Mouse (Mus musculus): ENCODE measurements around the gene Gm15155.
"Not testable (repeated sequence)": the region's sequence is repeated elsewhere in the genome, so short reads cannot be mapped to it uniquely, and the experiment has no call there.

Gm15155 gene

GRCm38 (mm10) chrX:155624341-155624841 lies at the start of gene Gm15155:
Gene Gm15155 (plus strand): TSS chrX:155624741.
- no peak for DNase-seq

GRCm38 (mm10) chrX:155579791-155580190 lies 44.8 kb upstream of the Gm15155 start:
- no peak for DNase-seq

DNA sequence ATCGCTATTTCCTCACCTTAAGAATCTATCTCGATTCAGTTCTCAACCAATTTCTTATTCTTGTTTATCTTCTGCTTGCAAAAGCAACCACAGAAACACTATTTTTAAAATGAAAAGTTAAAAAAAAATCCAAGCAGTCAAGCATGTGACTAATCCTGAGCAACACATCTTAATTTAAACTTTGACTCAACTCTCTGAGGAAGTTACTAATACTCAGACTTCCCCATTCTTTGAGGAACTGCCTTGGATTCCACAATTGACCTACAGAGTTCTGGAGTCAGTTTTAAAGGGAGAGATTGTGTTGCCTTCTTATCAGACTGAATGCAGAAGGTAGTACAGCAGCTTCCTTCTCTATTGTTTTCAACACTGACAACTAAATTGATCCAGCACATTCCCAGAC lies 40.0 kb upstream of the Gm15155 start:
- DNase-seq = no peak

GRCm38 (mm10) chrX:155591490-155591889 lies 33.1 kb upstream of the Gm15155 start:
- no peak for DNase-seq

DNA sequence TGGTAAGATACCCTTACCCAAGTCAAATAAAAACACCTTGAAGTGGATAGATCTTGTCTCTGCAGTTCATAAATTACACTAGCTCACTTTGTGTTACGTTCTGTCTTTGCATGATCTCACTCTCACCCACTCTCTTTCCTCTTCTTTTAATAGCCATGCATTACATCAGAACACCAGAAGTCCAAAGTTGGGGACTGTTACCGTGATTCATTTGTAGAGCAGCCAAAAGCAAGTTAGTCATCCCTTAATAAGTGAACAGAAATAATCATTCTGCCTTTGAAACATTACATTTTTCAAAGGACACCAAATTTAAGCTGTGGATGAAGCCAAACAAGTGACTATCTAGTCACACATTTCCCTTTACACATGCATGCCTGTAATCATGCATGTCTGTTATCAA lies 32.1 kb upstream of the Gm15155 start:
- DNase-seq = no peak

- no peak for DNase-seq
These were observed 29.9 kb upstream of the Gm15155 start for GRCm38 (mm10) chrX:155594685-155595084.

GRCm38 (mm10) chrX:155596390-155596789 lies 28.2 kb upstream of the Gm15155 start:
- DNase-seq = no peak

DNA sequence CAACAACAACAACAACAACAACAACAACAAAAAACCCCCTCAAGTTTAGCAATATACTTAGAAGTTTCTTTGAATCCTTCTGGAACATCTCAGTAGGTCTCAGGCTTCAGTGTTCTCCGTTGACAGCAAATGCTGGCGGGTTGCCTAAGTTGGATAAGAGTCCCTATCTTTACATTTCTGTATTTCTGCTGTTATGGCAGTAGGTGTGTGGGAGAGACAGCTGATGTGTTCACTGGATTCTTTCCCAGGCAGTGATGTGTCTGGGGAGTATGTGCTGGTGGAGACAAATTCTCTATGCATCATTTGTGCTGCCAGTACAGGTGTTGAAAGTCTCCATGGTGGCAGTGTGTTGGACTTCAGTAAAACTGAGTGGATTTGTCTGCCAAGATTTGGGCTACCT lies 23.3 kb upstream of the Gm15155 start:
- DNase-seq = no peak

DNA sequence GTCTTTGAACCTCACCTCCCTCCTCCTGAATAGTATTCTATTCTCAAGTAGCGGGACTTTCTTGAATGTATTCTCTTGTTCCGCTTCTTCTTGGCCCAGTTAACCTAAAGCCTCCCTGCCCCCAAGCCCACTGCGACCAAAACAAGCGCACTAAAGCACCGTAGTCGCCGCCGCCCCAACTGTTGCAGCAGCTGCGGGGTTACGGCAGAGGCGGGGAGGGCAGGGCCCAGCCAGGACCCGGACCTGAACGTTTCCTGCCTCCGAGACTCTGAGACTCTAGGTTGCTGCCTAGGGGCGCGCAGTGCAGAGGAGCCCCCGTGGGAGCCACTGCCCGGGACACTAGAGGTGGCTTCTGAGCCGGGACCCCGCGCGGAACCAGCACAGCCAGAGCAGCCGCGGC lies 2.0 kb upstream of the Gm15155 start:
- DNase-seq = no peak

DNA sequence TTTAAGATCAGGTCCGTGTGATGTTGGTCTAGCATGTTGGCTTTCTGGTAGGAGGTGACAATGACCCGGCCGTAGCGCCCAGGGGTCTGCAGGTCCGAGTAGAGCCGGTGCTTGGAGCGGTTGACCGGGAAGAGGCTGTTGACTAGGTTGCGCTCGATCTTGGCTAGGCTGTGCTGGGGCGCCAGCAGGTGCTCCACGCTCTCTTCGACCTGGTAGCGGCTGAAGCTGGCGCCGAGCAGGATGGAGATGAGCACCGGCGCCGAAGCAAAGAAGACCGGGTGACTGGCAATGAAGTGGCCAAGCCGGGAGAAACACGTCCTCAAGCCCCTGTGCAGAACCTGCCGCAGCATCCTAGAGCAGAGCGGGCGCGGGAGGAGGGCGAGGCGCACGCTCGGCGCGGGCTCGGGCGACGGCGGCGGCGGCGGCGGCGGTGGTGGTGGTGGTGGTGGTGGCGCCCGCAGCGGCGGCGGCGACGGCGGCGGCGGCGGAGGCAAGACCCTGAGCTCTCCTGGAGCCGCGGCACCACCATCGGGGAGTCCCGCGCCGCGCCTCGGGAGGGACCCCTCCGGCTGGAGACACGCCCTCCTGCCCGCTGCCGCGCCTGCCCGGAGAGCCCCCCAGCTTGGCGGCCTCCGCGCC lies 1.5 kb upstream of the Gm15155 start:
- no peak for DNase-seq

- no peak for DNase-seq
These were observed 750 bp upstream of the Gm15155 start, which contains the start of gene Ptchd1 for GRCm38 (mm10) chrX:155623701-155624281. Gene Ptchd1 (minus strand): TSS chrX:155623814.

- no peak for DNase-seq
These were observed 354 bp downstream of the Gm15155 start for GRCm38 (mm10) chrX:155624895-155625294.

GRCm38 (mm10) chrX:155625671-155626196 lies 1.2 kb downstream of the Gm15155 start:
- DNase-seq = no peak

DNA sequence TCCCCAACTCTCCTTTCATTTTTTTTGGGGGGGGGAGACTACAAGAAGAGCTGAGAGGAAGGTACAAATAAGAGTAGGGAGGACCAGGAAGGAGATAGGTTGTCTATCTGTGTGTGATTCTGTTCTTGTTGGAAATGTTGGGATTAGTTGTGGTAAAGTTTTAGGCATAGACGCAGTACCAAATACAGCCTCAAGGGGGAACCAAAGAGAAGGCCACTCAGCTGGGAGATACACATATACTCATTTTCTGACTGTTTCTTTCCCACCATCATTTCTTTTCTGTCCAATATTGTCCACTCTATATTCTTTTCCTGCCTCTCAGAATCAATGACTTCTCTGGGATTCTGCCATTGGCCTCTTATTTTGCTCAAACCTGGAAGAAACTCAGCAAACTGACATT lies 19.4 kb downstream of the Gm15155 start:
- DNase-seq = no peak

DNA sequence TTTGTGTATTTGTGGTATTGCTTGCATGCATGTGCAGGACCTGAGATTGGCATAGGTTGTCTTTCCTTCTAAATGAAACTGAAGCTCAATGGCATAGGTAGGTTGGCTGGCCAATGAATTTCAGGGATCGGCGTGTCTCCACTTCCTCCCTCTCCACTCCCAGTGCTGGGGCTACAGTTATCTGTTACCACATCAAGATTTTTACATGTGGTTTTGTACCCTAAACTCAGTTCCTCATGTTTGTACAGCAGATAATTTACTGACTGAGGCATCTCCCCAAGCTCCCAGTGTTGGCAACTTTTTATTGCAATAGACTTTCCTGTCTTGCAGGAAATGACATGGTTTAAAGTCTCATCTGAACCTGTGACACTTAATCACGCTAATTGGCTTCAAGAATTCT lies 21.4 kb downstream of the Gm15155 start:
- no peak for DNase-seq

DNA sequence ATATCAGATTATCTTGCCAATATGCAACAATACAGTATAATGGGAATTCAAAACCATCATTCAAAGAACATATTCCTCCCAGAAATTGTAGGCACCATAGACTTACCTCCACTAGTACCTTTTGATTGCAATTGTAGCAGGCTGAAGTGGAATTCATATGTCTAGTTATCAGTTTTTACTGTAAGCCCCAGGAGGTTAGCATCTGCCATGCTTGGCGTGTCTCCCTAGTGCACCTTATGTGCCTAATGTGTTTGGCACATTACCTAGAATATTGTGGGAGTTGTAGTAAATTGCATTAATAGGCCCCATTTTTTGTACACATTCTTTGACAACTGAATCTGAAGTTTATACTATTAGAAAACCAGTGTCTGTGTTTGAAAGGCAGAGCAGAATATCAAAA lies 33.4 kb downstream of the Gm15155 start:
- DNase-seq = no peak

- not testable (repeated sequence) for DNase-seq
These were observed 65.9 kb downstream of the Gm15155 start for GRCm38 (mm10) chrX:155690440-155690839.

- no peak for DNase-seq
These were observed 99.6 kb downstream of the Gm15155 start for GRCm38 (mm10) chrX:155724157-155724556.

GRCm38 (mm10) chrX:155728387-155728786 lies 103.8 kb downstream of the Gm15155 start:
- DNase-seq = no peak

- no peak for DNase-seq
These were observed 263.6 kb downstream of the Gm15155 start for GRCm38 (mm10) chrX:155888118-155888517.

DNA sequence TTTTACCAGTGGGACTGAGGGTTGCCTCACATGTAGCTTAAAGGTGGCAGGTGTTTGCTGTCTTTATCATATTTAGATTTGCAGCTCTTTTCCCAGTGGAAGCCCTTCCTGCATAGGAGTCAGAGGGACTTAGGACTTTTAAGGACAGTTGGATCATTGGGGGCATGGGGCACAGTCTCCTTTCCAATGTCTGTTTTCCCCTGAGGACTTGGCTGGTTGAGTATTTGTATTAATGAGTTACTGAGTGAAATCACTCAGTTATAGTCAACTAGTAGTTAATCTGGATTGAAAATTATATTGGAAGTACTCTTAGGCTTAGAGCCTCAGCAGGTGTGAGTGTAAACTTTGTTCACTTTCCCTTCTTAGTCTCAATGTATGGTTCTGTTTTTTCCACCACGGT lies 275.5 kb downstream of the Gm15155 start:
- no peak for DNase-seq

DNA sequence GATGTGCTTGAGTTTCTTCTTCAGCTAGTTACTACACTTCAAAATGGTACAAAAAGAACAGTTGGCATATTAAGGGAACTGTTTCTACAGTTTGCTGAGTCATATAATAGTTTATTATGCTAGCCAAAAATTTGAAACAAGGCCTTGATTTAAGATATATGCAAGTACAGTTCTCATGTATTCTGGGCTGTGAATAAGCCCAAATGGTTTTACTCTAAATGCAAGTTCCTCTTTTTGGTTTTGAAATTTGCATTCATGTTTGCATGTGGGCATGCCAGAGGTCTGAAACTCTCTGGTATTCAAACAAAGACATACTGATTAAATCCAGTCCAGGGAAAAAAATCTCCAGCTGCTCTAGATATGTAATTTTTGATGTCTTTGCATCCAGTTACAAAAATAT lies 277.2 kb downstream of the Gm15155 start:
- no peak for DNase-seq

DNA sequence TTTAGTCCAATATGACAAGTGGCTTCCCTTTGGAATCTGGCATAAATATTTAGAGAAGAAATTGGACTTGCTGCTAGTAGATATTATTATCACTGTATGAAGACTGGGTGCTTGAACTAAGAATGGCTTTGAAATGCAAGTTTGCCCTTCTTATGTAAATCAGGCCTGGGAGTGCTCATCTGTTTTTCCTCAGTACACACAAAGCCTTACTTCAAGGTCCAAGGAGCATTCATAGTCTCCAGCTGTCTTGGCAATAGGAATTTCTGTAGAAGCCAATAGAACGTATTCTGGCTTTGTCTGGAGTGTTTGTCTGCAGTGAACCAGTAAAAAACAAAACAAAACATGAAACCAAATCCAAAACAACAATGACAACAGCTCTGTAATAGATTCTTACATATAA lies 278.6 kb downstream of the Gm15155 start:
- no peak for DNase-seq

DNA sequence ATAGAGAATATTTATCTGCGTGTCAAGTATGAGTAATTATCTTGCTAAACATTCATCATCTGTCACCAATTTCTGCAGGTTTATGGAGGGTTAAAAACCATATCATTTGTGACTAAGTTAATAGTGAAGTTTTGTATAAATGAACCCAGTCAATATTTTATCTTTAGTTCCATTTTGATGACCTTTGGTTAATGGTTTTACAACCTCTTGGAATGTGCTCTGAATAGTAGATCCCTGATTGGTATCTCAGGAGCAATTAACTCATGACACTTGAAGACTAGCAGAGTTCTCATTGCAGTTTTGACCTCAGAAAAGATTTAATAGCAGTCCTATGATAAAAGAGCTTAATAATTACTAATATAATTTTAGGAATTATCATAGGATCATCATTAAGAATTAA lies 385.2 kb downstream of the Gm15155 start:
- no peak for DNase-seq

DNA sequence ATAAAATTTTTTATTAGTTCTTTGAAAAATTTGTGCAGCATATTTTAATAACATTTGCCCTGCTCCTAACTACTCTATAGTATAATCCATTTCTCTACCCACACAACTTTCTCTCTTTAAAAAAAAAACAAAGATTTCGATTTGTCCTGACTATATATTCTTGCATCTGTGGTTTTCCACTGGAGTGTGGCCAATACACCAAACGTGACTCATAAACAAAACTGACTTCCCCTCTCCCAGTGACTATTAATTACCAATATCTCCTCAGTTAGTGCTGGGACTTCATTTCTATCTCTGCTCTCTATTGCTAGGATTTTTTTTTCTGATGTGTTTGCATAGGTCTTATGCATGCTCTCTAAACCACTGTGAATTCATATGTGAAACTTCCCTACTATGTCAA lies 531.2 kb downstream of the Gm15155 start:
- no peak for DNase-seq

Measured in B cell, adult 2 months (primary cell).